Mouse (Mus musculus) liver, adult 2 months (tissue): Measurements from ENCODE around the gene Ift27.

Source experiments
- CTCF ChIP-seq: fragments of 200-500 bp; IDR thresholded peaks from 2 replicates; pipeline ENCODE4 v1.5.1; 2011; ENCODE audit warnings: low read depth, low read length, control low read depth
- POLR2A ChIP-seq: fragments of 200-500 bp; IDR thresholded peaks from 2 replicates; pipeline ENCODE4 v1.6.1; 2011; ENCODE audit warnings: low read length, control low read depth; ENCODE audit not compliant: insufficient read depth; ENCODE audit errors: extremely low read depth

- TF ChIP-seq POLR2A = no peak
- no peak for TF ChIP-seq CTCF
Measured at GRCm38 (mm10) chr15:78153045-78153775, 20.7 kb downstream of the Ift27 start.
